Mouse (Mus musculus) lung, postnatal 0 days (tissue): ENCODE results near the gene Tarm1.

Source experiments
- CTCF ChIP-seq: IDR thresholded peaks from 2 replicates; pipeline ENCODE4 v1.5.1; 2016; ENCODE audit warnings: antibody characterized with exemption, mild to moderate bottlenecking
- EP300 ChIP-seq: IDR thresholded peaks from 2 replicates; pipeline ENCODE4 v1.6.1; 2016; ENCODE audit warnings: antibody characterized with exemption, mild to moderate bottlenecking, control low read depth

DNA sequence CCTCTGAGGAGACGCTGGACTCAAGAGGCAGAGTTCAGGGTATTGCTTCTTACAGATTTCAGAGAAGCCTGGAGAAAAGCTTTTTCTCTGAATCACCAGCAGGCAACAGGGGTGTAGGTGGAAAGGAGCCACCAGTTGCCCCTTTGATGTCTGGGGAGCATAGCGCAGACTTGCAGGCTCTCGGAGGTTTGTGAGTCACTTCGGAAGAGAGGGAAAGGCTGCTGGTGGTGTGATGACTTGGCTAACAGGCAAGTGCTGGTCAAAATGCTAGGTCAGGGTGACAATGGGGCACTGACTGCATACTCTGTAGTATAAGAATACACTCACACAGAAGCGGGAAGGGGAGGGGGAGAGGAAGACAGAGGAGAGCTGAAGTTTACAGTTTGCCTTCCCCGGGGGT lies 51.3 kb downstream of the Tarm1 start:
- TF ChIP-seq CTCF (no peak), EP300 (no peak)
